Mouse (Mus musculus): ENCODE results near the gene Ubash3b.

The Ubash3b gene

GRCm38 (mm10) chr9:41161413-41161812 lies at the start of gene Ubash3b:
TSS of gene Ubash3b (minus strand) at chr9:41161697.
- no peak for DNase-seq (ENCODE audit: low read depth, low spot score)

GRCm38 (mm10) chr9:41207130-41208104 lies 45.9 kb upstream of the Ubash3b start:
- peak; percentile 98 for DNase-seq (ENCODE audit: low read depth, low spot score)

- DNase-seq (ENCODE audit: low read depth, low spot score), result no peak
Measured at GRCm38 (mm10) chr9:41206717-41207116, 45.2 kb upstream of the Ubash3b start.

- no peak for DNase-seq (ENCODE audit: low read depth, low spot score)
Measured at GRCm38 (mm10) chr9:41205267-41205666, 43.8 kb upstream of the Ubash3b start.

GRCm38 (mm10) chr9:41199456-41200252 lies 38.2 kb upstream of the Ubash3b start:
- no peak for DNase-seq (ENCODE audit: low read depth, low spot score)

- DNase-seq (ENCODE audit: low read depth, low spot score), result no peak
Measured at GRCm38 (mm10) chr9:41198501-41199265, 37.2 kb upstream of the Ubash3b start.

- no peak for DNase-seq (ENCODE audit: low read depth, low spot score)
Measured at GRCm38 (mm10) chr9:41195742-41196311, 34.3 kb upstream of the Ubash3b start.

GRCm38 (mm10) chr9:41191651-41192210 lies 30.2 kb upstream of the Ubash3b start:
- DNase-seq (ENCODE audit: low read depth, low spot score), result peak; percentile 73

GRCm38 (mm10) chr9:41190745-41191482 lies 29.4 kb upstream of the Ubash3b start:
- DNase-seq (ENCODE audit: low read depth, low spot score), result peak; percentile 89

GRCm38 (mm10) chr9:41187939-41188338 lies 26.4 kb upstream of the Ubash3b start:
- DNase-seq (ENCODE audit: low read depth, low spot score), result no peak

GRCm38 (mm10) chr9:41187498-41187897 lies 26.0 kb upstream of the Ubash3b start:
- DNase-seq (ENCODE audit: low read depth, low spot score), result no peak

GRCm38 (mm10) chr9:41185331-41185730 lies 23.8 kb upstream of the Ubash3b start:
- DNase-seq (ENCODE audit: low read depth, low spot score), result no peak

GRCm38 (mm10) chr9:41182550-41182949 lies 21.1 kb upstream of the Ubash3b start:
- peak; percentile 70 for DNase-seq (ENCODE audit: low read depth, low spot score)

GRCm38 (mm10) chr9:41181803-41182202 lies 20.3 kb upstream of the Ubash3b start:
- DNase-seq (ENCODE audit: low read depth, low spot score), result no peak

- DNase-seq (ENCODE audit: low read depth, low spot score), result no peak
Measured at GRCm38 (mm10) chr9:41181372-41181771, 19.9 kb upstream of the Ubash3b start.

GRCm38 (mm10) chr9:41179056-41179455 lies 17.6 kb upstream of the Ubash3b start:
- DNase-seq (ENCODE audit: low read depth, low spot score), result no peak

- DNase-seq (ENCODE audit: low read depth, low spot score), result no peak
Measured at GRCm38 (mm10) chr9:41173158-41173557, 11.7 kb upstream of the Ubash3b start.

GRCm38 (mm10) chr9:41172426-41172825 lies 10.9 kb upstream of the Ubash3b start:
- DNase-seq (ENCODE audit: low read depth, low spot score), result no peak

GRCm38 (mm10) chr9:41170026-41170425 lies 8.5 kb upstream of the Ubash3b start:
- DNase-seq (ENCODE audit: low read depth, low spot score), result no peak

GRCm38 (mm10) chr9:41168656-41169055 lies 7.2 kb upstream of the Ubash3b start:
- DNase-seq (ENCODE audit: low read depth, low spot score), result no peak
